Mouse (Mus musculus): ENCODE data around the gene Adamtsl1.

Gene Adamtsl1

DNA sequence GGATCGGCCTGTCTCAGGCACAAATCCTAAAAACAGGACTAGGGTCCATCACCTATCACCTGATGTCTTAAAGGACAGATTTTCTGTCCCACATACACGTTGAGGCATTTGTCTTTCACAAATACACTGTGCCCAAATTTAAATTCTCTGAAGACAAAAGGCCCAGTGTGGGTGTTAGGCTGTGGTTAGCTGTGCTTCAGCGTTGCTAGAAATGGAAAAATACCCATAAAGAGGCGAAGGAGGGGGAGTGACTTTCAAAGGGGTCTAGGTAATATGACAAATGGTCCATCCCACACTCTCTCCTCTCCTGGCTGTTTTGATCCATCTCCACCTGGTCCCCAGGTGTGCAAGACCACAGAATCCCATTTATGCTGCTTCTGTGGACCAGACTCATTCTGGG is 404.4 kb downstream of the Adamtsl1 start:
- DNase-seq (ENCODE audit: low read depth, low spot score): no peak

- DNase-seq (ENCODE audit: low read depth, low spot score): no peak
These were observed 406.5 kb downstream of the Adamtsl1 start for GRCm38 (mm10) chr4:85920474-85920873.

GRCm38 (mm10) chr4:85922741-85923140 is 408.8 kb downstream of the Adamtsl1 start:
- no peak for DNase-seq (ENCODE audit: low read depth, low spot score)

- DNase-seq (ENCODE audit: low read depth, low spot score): no peak
These were observed 418.2 kb downstream of the Adamtsl1 start for GRCm38 (mm10) chr4:85932129-85932528.

DNA sequence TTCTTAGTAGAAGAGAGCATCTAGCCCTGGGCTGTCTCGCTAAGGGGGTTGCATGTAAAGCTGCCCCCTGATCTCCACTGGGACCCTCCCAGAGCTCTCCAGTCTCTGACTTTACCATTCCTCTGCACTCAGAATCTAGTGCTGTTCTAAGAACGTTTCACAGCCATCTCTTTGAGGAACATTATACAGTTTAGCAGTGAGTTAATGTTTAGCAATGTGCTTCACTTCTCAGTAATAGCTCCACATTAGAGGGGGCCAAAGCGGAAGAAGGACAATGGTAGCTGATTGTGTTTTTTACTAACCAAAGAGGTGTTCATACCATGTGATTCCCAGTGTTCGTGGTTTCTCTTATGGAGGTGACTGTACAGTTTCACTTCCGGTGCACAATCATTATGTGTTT is 425.5 kb downstream of the Adamtsl1 start:
- DNase-seq (ENCODE audit: low read depth, low spot score): no peak

DNA sequence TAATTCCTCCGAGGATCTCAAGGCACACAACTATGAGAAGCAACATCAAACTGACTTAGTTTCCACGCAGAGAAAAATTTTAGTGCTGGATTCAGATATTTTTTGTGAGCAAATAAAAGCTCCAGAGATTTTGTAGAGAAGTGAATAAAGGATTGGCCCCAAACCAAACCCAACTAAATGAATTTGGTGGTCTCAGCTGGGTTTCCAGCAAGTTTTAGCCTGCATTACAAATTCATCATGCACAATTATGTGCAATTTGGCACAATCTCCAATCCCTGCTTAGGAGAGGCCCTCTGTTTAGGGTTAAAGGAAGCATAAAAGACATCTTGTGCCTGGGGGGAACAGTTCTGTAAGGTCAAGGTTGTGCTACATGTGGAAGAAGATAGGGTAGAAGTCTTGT is 427.9 kb downstream of the Adamtsl1 start:
- no peak for DNase-seq (ENCODE audit: low read depth, low spot score)

DNA sequence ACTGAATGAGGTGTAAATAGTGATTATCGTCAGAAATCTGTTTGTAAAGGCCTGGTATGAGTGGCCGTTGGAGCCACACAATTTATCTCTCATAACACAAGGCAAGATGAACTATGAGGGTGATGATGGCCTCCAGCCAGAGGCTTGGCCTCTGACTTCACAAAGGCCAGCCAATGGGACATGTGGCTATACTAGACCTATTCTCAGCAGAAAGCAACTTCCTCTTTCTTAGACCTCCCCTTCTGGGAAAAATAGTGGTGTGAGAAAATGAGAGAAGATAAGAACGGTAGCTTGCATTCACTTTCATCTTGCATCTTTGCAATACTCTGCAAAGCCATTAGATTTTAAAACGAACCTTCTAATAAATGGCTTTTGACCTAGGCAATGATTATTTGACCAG is 439.6 kb downstream of the Adamtsl1 start:
- DNase-seq (ENCODE audit: low read depth, low spot score): no peak

GRCm38 (mm10) chr4:85955387-85955786 is 441.4 kb downstream of the Adamtsl1 start:
- DNase-seq (ENCODE audit: low read depth, low spot score): no peak

DNA sequence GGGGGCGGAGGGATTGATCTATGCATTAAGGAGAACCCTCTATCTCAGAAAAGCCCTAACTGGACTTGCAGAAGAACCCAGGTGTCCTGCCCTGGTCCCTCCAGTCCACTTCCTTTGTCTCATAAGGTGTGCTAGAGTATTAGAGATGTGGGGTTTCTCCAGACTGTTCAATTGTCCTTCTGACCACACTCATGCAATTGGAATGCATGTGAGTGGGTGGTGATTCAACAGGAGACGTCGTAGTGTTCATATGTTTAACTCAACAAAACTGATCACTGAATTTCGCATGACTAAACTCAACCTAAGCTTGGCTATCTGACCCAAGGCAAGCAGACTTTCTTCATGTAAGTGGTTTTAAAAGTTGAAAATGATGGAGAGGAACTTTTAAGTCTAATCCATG is 443.3 kb downstream of the Adamtsl1 start:
- no peak for DNase-seq (ENCODE audit: low read depth, low spot score)

- DNase-seq (ENCODE audit: low read depth, low spot score): no peak
These were observed 443.9 kb downstream of the Adamtsl1 start for GRCm38 (mm10) chr4:85957879-85958278.

- no peak for DNase-seq (ENCODE audit: low read depth, low spot score)
These were observed 445.0 kb downstream of the Adamtsl1 start for GRCm38 (mm10) chr4:85959019-85959418.

DNA sequence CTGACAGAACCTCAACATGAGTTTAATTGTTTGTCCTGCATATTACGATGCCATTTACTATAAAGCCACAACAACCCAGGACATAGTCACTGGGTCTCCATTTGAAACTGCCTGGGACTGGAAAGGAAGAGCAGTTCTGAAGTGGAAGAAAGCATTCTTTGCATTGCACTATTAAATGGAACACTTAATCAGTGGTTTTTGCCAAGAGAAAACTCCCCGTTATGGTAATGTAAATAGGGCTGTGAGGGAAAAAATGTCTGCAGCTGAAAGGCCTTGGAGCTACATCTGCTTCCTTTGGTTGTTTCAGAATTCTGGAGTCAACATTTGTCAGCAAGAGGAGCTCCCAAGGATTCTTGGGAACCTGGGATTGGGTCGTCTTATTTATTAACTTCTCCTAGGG is 462.2 kb downstream of the Adamtsl1 start:
- no peak for DNase-seq (ENCODE audit: low read depth, low spot score)

DNA sequence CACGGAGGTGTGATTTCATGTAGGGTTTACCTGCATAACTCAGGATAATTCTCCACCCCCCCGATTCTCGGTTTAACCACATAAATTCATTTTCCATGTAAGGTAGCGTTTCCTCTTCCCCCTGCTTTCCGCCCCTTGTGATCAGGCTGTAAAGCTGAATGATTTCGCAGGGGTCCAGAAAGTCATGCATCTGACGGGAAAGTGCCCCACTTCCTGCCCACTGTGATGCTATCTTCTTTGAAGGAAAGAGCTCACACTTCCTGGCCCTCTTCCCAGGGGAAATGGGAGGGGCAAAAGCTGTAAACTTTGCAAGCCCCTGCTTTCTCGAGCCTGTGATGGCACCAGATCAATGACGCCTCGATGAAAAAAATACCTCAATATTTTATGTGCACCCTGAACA is 465.2 kb downstream of the Adamtsl1 start:
- DNase-seq (ENCODE audit: low read depth, low spot score): no peak

- no peak for DNase-seq (ENCODE audit: low read depth, low spot score)
These were observed 492.6 kb downstream of the Adamtsl1 start for GRCm38 (mm10) chr4:86006596-86006995.

DNA sequence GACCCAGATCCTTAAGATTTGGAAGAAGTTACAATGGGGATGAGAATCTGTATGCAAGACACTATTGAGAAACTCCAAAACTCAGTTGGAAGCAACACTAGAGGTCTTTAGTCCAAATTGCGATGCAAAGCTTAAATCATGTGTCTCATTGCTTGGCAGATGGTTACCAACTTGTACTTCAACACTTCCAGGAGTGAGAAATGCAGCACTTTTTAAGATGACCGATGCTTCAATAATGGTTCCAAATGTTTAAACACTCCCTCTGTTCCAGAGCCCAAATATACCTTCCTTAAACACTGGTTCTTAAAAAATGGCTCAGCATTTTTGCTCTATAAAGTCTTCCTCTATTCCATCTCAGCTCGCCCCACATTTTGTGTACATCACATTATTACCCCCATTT is 499.7 kb downstream of the Adamtsl1 start:
- no peak for DNase-seq (ENCODE audit: low read depth, low spot score)

DNA sequence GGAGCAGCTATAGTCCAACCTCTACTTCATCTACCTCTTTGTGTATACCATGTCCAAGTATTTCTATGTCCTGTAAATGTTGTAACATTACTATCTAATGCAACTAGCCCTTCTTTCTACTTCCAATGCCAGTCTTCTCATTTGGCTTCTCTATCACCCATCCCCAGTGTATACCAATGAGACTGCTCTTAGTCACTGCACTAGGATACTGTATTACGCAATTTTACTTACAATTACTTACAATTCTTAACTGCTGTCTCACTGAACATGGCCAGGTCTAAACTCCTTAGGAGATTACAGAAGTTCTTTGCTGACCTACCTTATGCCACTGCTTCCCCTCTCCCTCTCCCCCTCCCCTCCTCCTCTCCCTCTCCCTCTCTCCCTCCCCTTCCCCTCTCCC is 505.0 kb downstream of the Adamtsl1 start:
- DNase-seq (ENCODE audit: low read depth, low spot score): no peak

- no peak for DNase-seq (ENCODE audit: low read depth, low spot score)
These were observed 505.6 kb downstream of the Adamtsl1 start for GRCm38 (mm10) chr4:86019586-86019985.

GRCm38 (mm10) chr4:86020372-86021090 is 506.6 kb downstream of the Adamtsl1 start:
- DNase-seq (ENCODE audit: low read depth, low spot score): no peak

GRCm38 (mm10) chr4:86024573-86025160 is 510.7 kb downstream of the Adamtsl1 start:
- no peak for DNase-seq (ENCODE audit: low read depth, low spot score)

DNA sequence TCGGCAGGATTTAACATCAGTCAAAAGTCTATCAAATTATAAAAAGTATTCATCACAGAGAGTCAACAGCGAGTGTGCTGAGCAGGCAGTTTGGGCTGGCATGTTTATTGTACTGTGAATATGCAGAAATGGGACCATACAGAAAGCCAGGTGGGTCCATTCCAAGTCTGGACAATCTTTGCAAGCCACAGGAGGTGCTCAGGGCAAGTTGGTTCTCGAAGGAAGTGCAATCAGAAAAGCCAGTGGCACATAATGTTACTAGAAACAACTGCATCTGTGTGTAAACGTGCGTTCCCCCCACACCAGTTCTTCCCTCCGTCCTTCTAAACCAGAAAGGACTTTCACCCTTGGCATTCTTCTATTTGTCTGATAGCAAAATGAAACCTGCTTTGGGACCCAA is 515.5 kb downstream of the Adamtsl1 start:
- DNase-seq (ENCODE audit: low read depth, low spot score): no peak

GRCm38 (mm10) chr4:86030208-86030607 is 516.2 kb downstream of the Adamtsl1 start:
- DNase-seq (ENCODE audit: low read depth, low spot score): no peak

DNA sequence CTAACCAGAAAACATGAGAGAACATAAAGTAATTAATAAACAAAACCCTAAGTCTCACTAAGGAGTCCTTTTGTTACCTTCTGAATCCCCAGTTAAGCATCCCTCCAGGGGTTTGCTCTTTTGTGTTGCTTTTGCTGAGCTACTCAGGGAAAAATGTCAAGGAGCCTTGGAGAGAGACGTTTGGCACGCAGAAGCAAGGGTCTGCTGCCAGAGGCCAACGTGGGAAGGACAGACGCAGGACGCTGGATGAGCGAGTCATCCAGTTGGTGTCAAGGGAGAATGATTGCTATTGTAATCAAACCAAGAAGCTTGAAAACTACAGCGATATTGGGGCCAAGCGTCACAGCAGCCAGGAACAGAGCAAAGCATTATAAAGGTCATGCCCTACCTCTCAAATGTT is 517.1 kb downstream of the Adamtsl1 start:
- DNase-seq (ENCODE audit: low read depth, low spot score): no peak

GRCm38 (mm10) chr4:86040921-86041320 is 526.9 kb downstream of the Adamtsl1 start:
- DNase-seq (ENCODE audit: low read depth, low spot score): no peak

DNA sequence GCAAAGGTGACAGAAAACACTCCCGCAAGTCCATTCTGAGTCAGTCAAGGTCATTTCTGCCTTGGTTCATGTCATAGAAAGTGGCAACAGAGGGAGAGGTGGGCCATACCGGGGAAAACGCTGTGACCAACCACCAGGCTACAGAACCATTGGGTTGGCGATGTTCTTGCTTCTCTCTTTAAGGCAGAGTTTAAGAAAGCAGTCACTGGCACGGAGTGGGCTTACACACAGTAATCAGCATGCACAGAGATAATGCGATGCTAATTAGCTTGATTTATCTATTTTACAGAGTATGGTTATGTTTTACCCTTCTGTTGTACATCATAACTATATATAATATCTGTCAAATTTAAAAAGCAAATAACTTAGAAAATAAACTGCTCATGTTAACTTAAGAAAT is 531.5 kb downstream of the Adamtsl1 start:
- no peak for DNase-seq (ENCODE audit: low read depth, low spot score)

Data from WW6 (cell line).